Mouse (Mus musculus) lung, postnatal 0 days (tissue): ENCODE results near the gene Gfap.

Source experiments
- CTCF ChIP-seq: IDR thresholded peaks from 2 replicates; pipeline ENCODE4 v1.5.1; 2016; ENCODE audit warnings: antibody characterized with exemption, mild to moderate bottlenecking
- EP300 ChIP-seq: IDR thresholded peaks from 2 replicates; pipeline ENCODE4 v1.6.1; 2016; ENCODE audit warnings: antibody characterized with exemption, mild to moderate bottlenecking, control low read depth

- no peak for TF ChIP-seq CTCF
- no peak for TF ChIP-seq EP300
Measured at GRCm38 (mm10) chr11:102903654-102904053, 2.9 kb upstream of the Gfap start.
